Mouse (Mus musculus): ENCODE results near the gene Ppara. TPM values are rescaled to one million over a fixed set of nuclear protein-coding genes. Genes with fewer than 3 reads are reported as not detected.

The Ppara gene
- polyA plus RNA-seq, 1 experiment: not detected

GRCm38 (mm10) chr15:85717800-85718199 is 17.0 kb upstream of the Ppara start:
- peaks cover 71% of the 10 kb centered on the region for H3K27me3 ChIP-seq (replicated peaks)

GRCm38 (mm10) chr15:85719017-85719416 is 15.8 kb upstream of the Ppara start:
- no peaks in the 10 kb centered on the region for H3K9me3 ChIP-seq
- no peaks in the 10 kb centered on the region for H3K36me3 ChIP-seq (replicated peaks; ENCODE audit: low read length)
- peaks cover 79% of the 10 kb centered on the region for H3K27me3 ChIP-seq (replicated peaks)
- H3K4me3 ChIP-seq (replicated peaks): no peak overlapping the region
- TF ChIP-seq GATA1 (IDR thresholded peaks at IDR 0.05; ENCODE audit: borderline replicate concordance, low read length) (no peak), FLI1 (IDR thresholded peaks at IDR 0.05; ENCODE audit: low read length) (no peak)
- peaks cover 6% of the 10 kb centered on the region for H3K4me1 ChIP-seq

More at GRCm38 (mm10) chr15:85717800-85718199, 17.0 kb upstream of the Ppara start:
- H3K9me3 ChIP-seq: no peaks in the 10 kb centered on the region
- TF ChIP-seq GATA1 (IDR thresholded peaks at IDR 0.05; ENCODE audit: borderline replicate concordance, low read length) (no peak), FLI1 (IDR thresholded peaks at IDR 0.05; ENCODE audit: low read length) (no peak)
- H3K36me3 ChIP-seq (replicated peaks; ENCODE audit: low read length): no peaks in the 10 kb centered on the region
- peaks cover 11% of the 10 kb centered on the region for H3K4me1 ChIP-seq
- no peak overlapping the region for H3K4me3 ChIP-seq (replicated peaks)

GRCm38 (mm10) chr15:85720366-85720841 is 14.4 kb upstream of the Ppara start:
- Histone ChIP-seq H3K4me3 (replicated peaks) (no peak overlapping the region), H3K9me3 (no peaks in the 10 kb centered on the region), H3K36me3 (replicated peaks; ENCODE audit: low read length) (no peaks in the 10 kb centered on the region), H3K27me3 (replicated peaks) (peaks cover 87% of the 10 kb centered on the region), H3K4me1 (peaks cover 6% of the 10 kb centered on the region)
- TF ChIP-seq GATA1 (IDR thresholded peaks at IDR 0.05; ENCODE audit: borderline replicate concordance, low read length): no peak
- no peak for TF ChIP-seq FLI1 (IDR thresholded peaks at IDR 0.05; ENCODE audit: low read length)

- Histone ChIP-seq H3K36me3 (replicated peaks; ENCODE audit: low read length) (no peaks in the 10 kb centered on the region), H3K4me1 (no peaks in the 10 kb centered on the region), H3K9me3 (peaks cover 6% of the 10 kb centered on the region), H3K27me3 (replicated peaks) (peaks cover 88% of the 10 kb centered on the region), H3K4me3 (replicated peaks) (no peak overlapping the region)
- TF ChIP-seq FLI1 (IDR thresholded peaks at IDR 0.05; ENCODE audit: low read length) (no peak), GATA1 (IDR thresholded peaks at IDR 0.05; ENCODE audit: borderline replicate concordance, low read length) (no peak)
These were observed 10.3 kb upstream of the Ppara start for GRCm38 (mm10) chr15:85724271-85725165.

- TF ChIP-seq FLI1 (IDR thresholded peaks at IDR 0.05; ENCODE audit: low read length) (no peak), GATA1 (IDR thresholded peaks at IDR 0.05; ENCODE audit: borderline replicate concordance, low read length) (no peak)
- Histone ChIP-seq H3K9me3 (peaks cover 6% of the 10 kb centered on the region), H3K4me1 (no peaks in the 10 kb centered on the region), H3K36me3 (replicated peaks; ENCODE audit: low read length) (no peaks in the 10 kb centered on the region), H3K27me3 (replicated peaks) (peaks cover 82% of the 10 kb centered on the region), H3K4me3 (replicated peaks) (no peak overlapping the region)
These were observed 6.6 kb upstream of the Ppara start for GRCm38 (mm10) chr15:85728224-85728623.

GRCm38 (mm10) chr15:85729256-85729655 is 5.5 kb upstream of the Ppara start:
- TF ChIP-seq FLI1 (IDR thresholded peaks at IDR 0.05; ENCODE audit: low read length) (no peak), GATA1 (IDR thresholded peaks at IDR 0.05; ENCODE audit: borderline replicate concordance, low read length) (no peak)
- no peaks in the 10 kb centered on the region for H3K36me3 ChIP-seq (replicated peaks; ENCODE audit: low read length)
- no peaks in the 10 kb centered on the region for H3K4me1 ChIP-seq
- peaks cover 86% of the 10 kb centered on the region for H3K27me3 ChIP-seq (replicated peaks)
- peaks cover 6% of the 10 kb centered on the region for H3K9me3 ChIP-seq
- no peak overlapping the region for H3K4me3 ChIP-seq (replicated peaks)

GRCm38 (mm10) chr15:85730027-85730426 is 4.8 kb upstream of the Ppara start:
- Histone ChIP-seq H3K4me3 (replicated peaks) (no peak overlapping the region), H3K9me3 (peaks cover 6% of the 10 kb centered on the region), H3K4me1 (peaks cover 5% of the 10 kb centered on the region), H3K36me3 (replicated peaks; ENCODE audit: low read length) (no peaks in the 10 kb centered on the region), H3K27me3 (replicated peaks) (peaks cover 86% of the 10 kb centered on the region)
- TF ChIP-seq FLI1 (IDR thresholded peaks at IDR 0.05; ENCODE audit: low read length): no peak
- TF ChIP-seq GATA1 (IDR thresholded peaks at IDR 0.05; ENCODE audit: borderline replicate concordance, low read length): no peak

GRCm38 (mm10) chr15:85731885-85732603 is 2.7 kb upstream of the Ppara start:
- no peak for TF ChIP-seq FLI1 (IDR thresholded peaks at IDR 0.05; ENCODE audit: low read length)
- no peak for TF ChIP-seq GATA1 (IDR thresholded peaks at IDR 0.05; ENCODE audit: borderline replicate concordance, low read length)
- no peaks in the 10 kb centered on the region for H3K36me3 ChIP-seq (replicated peaks; ENCODE audit: low read length)
- peaks cover 90% of the 10 kb centered on the region for H3K27me3 ChIP-seq (replicated peaks)
- H3K4me3 ChIP-seq (replicated peaks): no peak overlapping the region
- H3K4me1 ChIP-seq: peaks cover 16% of the 10 kb centered on the region
- H3K9me3 ChIP-seq: no peaks in the 10 kb centered on the region

- H3K9me3 ChIP-seq: no peaks in the 10 kb centered on the region
- TF ChIP-seq GATA1 (IDR thresholded peaks at IDR 0.05; ENCODE audit: borderline replicate concordance, low read length) (no peak), FLI1 (IDR thresholded peaks at IDR 0.05; ENCODE audit: low read length) (no peak)
- H3K36me3 ChIP-seq (replicated peaks; ENCODE audit: low read length): no peaks in the 10 kb centered on the region
- H3K4me1 ChIP-seq: peaks cover 16% of the 10 kb centered on the region
- no peak overlapping the region for H3K4me3 ChIP-seq (replicated peaks)
- peaks cover 89% of the 10 kb centered on the region for H3K27me3 ChIP-seq (replicated peaks)
These were observed 2.2 kb upstream of the Ppara start for GRCm38 (mm10) chr15:85732604-85732968.

- Histone ChIP-seq H3K9me3 (peaks cover 2% of the 10 kb centered on the region; the same call in 1 of the 2 replicates), H3K4me3 (replicated peaks) (no peak overlapping the region), H3K4me1 (peaks cover 16% of the 10 kb centered on the region), H3K27me3 (replicated peaks) (peaks cover 87% of the 10 kb centered on the region), H3K36me3 (replicated peaks; ENCODE audit: low read length) (no peaks in the 10 kb centered on the region)
- TF ChIP-seq FLI1 (IDR thresholded peaks at IDR 0.05; ENCODE audit: low read length) (no peak), GATA1 (IDR thresholded peaks at IDR 0.05; ENCODE audit: borderline replicate concordance, low read length) (no peak)
These were observed 1.1 kb upstream of the Ppara start for GRCm38 (mm10) chr15:85733686-85734085.

Measured in megakaryocyte, embryonic 14.5 days (primary cell).